Mouse (Mus musculus): ENCODE measurements around the gene Casc3. TPM values are rescaled to one million over a fixed set of nuclear protein-coding genes. Genes with fewer than 3 reads are reported as not detected.

Casc3 gene
- total and polyA plus RNA-seq, 3 experiments: 14.4 to 71.7 (median 16.7) TPM

- no peak overlapping the region for H3K4me2 ChIP-seq (ENCODE audit: insufficient read depth, low read depth, poor library complexity, severe bottlenecking)
- no peak overlapping the region for H3K27ac ChIP-seq (ENCODE audit: insufficient read depth, low read depth)
- in situ Hi-C loops (cut with MboI; ENCODE audit: low pct_ligation_motif_present, low pct_unique_long_range_greater_than_20kb, low sequenced_read_pairs) (no loop called here), dilution Hi-C loops (cut with MboI; ENCODE audit: extremely low pct_ligation_motif_present, extremely low pct_unique_long_range_greater_than_20kb, low sequenced_read_pairs) (no loop called here)
- no peaks in the 10 kb centered on the region for H3K27me3 ChIP-seq (replicated peaks)
- H3K36me3 ChIP-seq (replicated peaks in 1 of 2; ENCODE audit: control insufficient read depth in 1 of 2, insufficient read depth in 1 of 2, low read length in 1 of 2): peaks cover 12 to 64% of the 10 kb centered on the region in 2 experiments
- H3K4me3 ChIP-seq (replicated peaks in 1 of 3; ENCODE audit: low read depth in 2 of 3, low read length in 2 of 3, poor library complexity in 1 of 3): no peak overlapping the region
- no peak for DNase-seq (ENCODE audit: extremely low read depth)
- H3K4me1 ChIP-seq (ENCODE audit: control insufficient read depth in 1 of 2, insufficient read depth in 2 of 2): no peaks in the 10 kb centered on the region
- H3K9ac ChIP-seq (ENCODE audit: insufficient read depth, low read depth): no peak overlapping the region
- peaks cover 29% of the 10 kb centered on the region for H3K79me2 ChIP-seq (replicated peaks; ENCODE audit: control insufficient read depth, extremely low read depth, insufficient read depth, poor library complexity, severe bottlenecking)
- no peaks in the 10 kb centered on the region for H3K9me3 ChIP-seq (replicated peaks; ENCODE audit: low read length)
- TF ChIP-seq MAZ (IDR thresholded peaks at IDR 0.05; ENCODE audit: low read depth, low read length) (no peak), USF2 (conservative IDR thresholded peaks at IDR 0.05; ENCODE audit: low read depth, low read length) (no peak), MAFK (IDR thresholded peaks at IDR 0.05; ENCODE audit: insufficient replicate concordance, low read length) (no peak), ZMIZ1 (IDR thresholded peaks at IDR 0.05; ENCODE audit: low read depth, low read length) (no peak)
Observed at GRCm38 (mm10) chr11:98877001-98877400, 72.3 kb downstream of the Casc3 start.

Other genes with a start within 250 kb of the Casc3 start
- 45.1 and 49.7 TPM in 2 replicates for gene Ormdl3, start 217.5 kb upstream of the Casc3 start, total RNA-seq (2012; rRNA removed)
- gene Ormdl3, start 217.5 kb upstream of the Casc3 start, total RNA-seq (2014; rRNA removed): 30.6 and 32.9 TPM in 2 replicates
- gene Ormdl3, start 217.5 kb upstream of the Casc3 start, polyA plus RNA-seq (2012; ENCODE audit: insufficient read length, low read depth): 32.5 and 34.9 TPM in 2 replicates
- not detected in 2 replicates for gene Lrrc3c, start 206.6 kb upstream of the Casc3 start, total RNA-seq (2012; rRNA removed)
- not detected in 2 replicates for gene Lrrc3c, start 206.6 kb upstream of the Casc3 start, total RNA-seq (2014; rRNA removed)
- not detected in 2 replicates for gene Lrrc3c, start 206.6 kb upstream of the Casc3 start, polyA plus RNA-seq (2012; ENCODE audit: insufficient read length, low read depth)
- 1.8 and 2.0 TPM in 2 replicates for gene Gm12355, start 179.2 kb upstream of the Casc3 start, total RNA-seq (2012; rRNA removed)
- 24.2 and 26.0 TPM in 2 replicates for gene Gm12355, start 179.2 kb upstream of the Casc3 start, total RNA-seq (2014; rRNA removed)
- 3.0 and 9.8 TPM in 2 replicates for gene Gm12355, start 179.2 kb upstream of the Casc3 start, polyA plus RNA-seq (2012; ENCODE audit: insufficient read length, low read depth)
- gene Gsdma3, start 178.5 kb upstream of the Casc3 start, total RNA-seq (2012; rRNA removed): not detected in 2 replicates
- gene Gsdma3, start 178.5 kb upstream of the Casc3 start, total RNA-seq (2014; rRNA removed): not detected in 2 replicates
- gene Gsdma3, start 178.5 kb upstream of the Casc3 start, polyA plus RNA-seq (2012; ENCODE audit: insufficient read length, low read depth): not detected in 2 replicates
- gene Gsdma2, start 158.1 kb upstream of the Casc3 start, total RNA-seq (2012; rRNA removed): not detected in 2 replicates
- not detected in 2 replicates for gene Gsdma2, start 158.1 kb upstream of the Casc3 start, total RNA-seq (2014; rRNA removed)
- gene Gsdma2, start 158.1 kb upstream of the Casc3 start, polyA plus RNA-seq (2012; ENCODE audit: insufficient read length, low read depth): not detected in 2 replicates
- not detected in 2 replicates for gene Gsdma, start 140.6 kb upstream of the Casc3 start, total RNA-seq (2012; rRNA removed)
- not detected in 2 replicates for gene Gsdma, start 140.6 kb upstream of the Casc3 start, total RNA-seq (2014; rRNA removed)
- gene Gsdma, start 140.6 kb upstream of the Casc3 start, polyA plus RNA-seq (2012; ENCODE audit: insufficient read length, low read depth): 0.08 and 0.10 TPM in 2 replicates
- 291 and 337 TPM in 2 replicates for gene Psmd3, start 122.4 kb upstream of the Casc3 start, total RNA-seq (2012; rRNA removed)
- gene Psmd3, start 122.4 kb upstream of the Casc3 start, total RNA-seq (2014; rRNA removed): 163 and 166 TPM in 2 replicates
- gene Psmd3, start 122.4 kb upstream of the Casc3 start, polyA plus RNA-seq (2012; ENCODE audit: insufficient read length, low read depth): 345 and 354 TPM in 2 replicates
- gene Csf3, start 103.6 kb upstream of the Casc3 start, total RNA-seq (2012; rRNA removed): not detected in 2 replicates
- gene Csf3, start 103.6 kb upstream of the Casc3 start, total RNA-seq (2014; rRNA removed): not detected in 2 replicates
- gene Csf3, start 103.6 kb upstream of the Casc3 start, polyA plus RNA-seq (2012; ENCODE audit: insufficient read length, low read depth): 0.21 and 0.29 TPM in 2 replicates
- gene Med24, start 75.5 kb upstream of the Casc3 start, total RNA-seq (2012; rRNA removed): 47.7 and 48.6 TPM in 2 replicates
- 26.5 and 30.9 TPM in 2 replicates for gene Med24, start 75.5 kb upstream of the Casc3 start, total RNA-seq (2014; rRNA removed)
- gene Med24, start 75.5 kb upstream of the Casc3 start, polyA plus RNA-seq (2012; ENCODE audit: insufficient read length, low read depth): 64.2 and 78.8 TPM in 2 replicates
- 2.5 and 3.9 TPM in 2 replicates for gene Thra, start 64.3 kb upstream of the Casc3 start, total RNA-seq (2012; rRNA removed)
- 0.81 and 1.1 TPM in 2 replicates for gene Thra, start 64.3 kb upstream of the Casc3 start, total RNA-seq (2014; rRNA removed)
- 3.8 and 4.3 TPM in 2 replicates for gene Thra, start 64.3 kb upstream of the Casc3 start, polyA plus RNA-seq (2012; ENCODE audit: insufficient read length, low read depth)
- 0.21 and 0.25 TPM in 2 replicates for gene Nr1d1, start 29.6 kb upstream of the Casc3 start, total RNA-seq (2012; rRNA removed)
- 0.17 and 0.39 TPM in 2 replicates for gene Nr1d1, start 29.6 kb upstream of the Casc3 start, total RNA-seq (2014; rRNA removed)
- 0.95 and 1.4 TPM in 2 replicates for gene Nr1d1, start 29.6 kb upstream of the Casc3 start, polyA plus RNA-seq (2012; ENCODE audit: insufficient read length, low read depth)
- gene Msl1, start 9.4 kb upstream of the Casc3 start, total RNA-seq (2012; rRNA removed): 27.3 and 30.7 TPM in 2 replicates
- gene Msl1, start 9.4 kb upstream of the Casc3 start, total RNA-seq (2014; rRNA removed): 25.9 and 26.4 TPM in 2 replicates
- 57.1 and 58.1 TPM in 2 replicates for gene Msl1, start 9.4 kb upstream of the Casc3 start, polyA plus RNA-seq (2012; ENCODE audit: insufficient read length, low read depth)
- gene Rapgefl1, start 31.9 kb downstream of the Casc3 start, total RNA-seq (2012; rRNA removed): 0.04 and 0.08 TPM in 2 replicates
- 0.11 TPM in 1 of 2 replicates, not detected in the other for gene Rapgefl1, start 31.9 kb downstream of the Casc3 start, total RNA-seq (2014; rRNA removed)
- 0.25 and 0.29 TPM in 2 replicates for gene Rapgefl1, start 31.9 kb downstream of the Casc3 start, polyA plus RNA-seq (2012; ENCODE audit: insufficient read length, low read depth)
- gene Wipf2, start 58.7 kb downstream of the Casc3 start, total RNA-seq (2012; rRNA removed): 4.7 TPM in 2 replicates
- 1.9 and 2.1 TPM in 2 replicates for gene Wipf2, start 58.7 kb downstream of the Casc3 start, total RNA-seq (2014; rRNA removed)
- gene Wipf2, start 58.7 kb downstream of the Casc3 start, polyA plus RNA-seq (2012; ENCODE audit: insufficient read length, low read depth): 7.7 and 9.7 TPM in 2 replicates
- gene Cdc6, start 102.9 kb downstream of the Casc3 start, total RNA-seq (2012; rRNA removed): 47.4 and 78.9 TPM in 2 replicates
- 93.7 and 99.3 TPM in 2 replicates for gene Cdc6, start 102.9 kb downstream of the Casc3 start, total RNA-seq (2014; rRNA removed)
- gene Cdc6, start 102.9 kb downstream of the Casc3 start, polyA plus RNA-seq (2012; ENCODE audit: insufficient read length, low read depth): 81.3 and 91.9 TPM in 2 replicates
- 11.1 and 12.1 TPM in 2 replicates for gene Rara, start 122.9 kb downstream of the Casc3 start, total RNA-seq (2012; rRNA removed)
- gene Rara, start 122.9 kb downstream of the Casc3 start, total RNA-seq (2014; rRNA removed): 2.7 and 4.5 TPM in 2 replicates
- gene Rara, start 122.9 kb downstream of the Casc3 start, polyA plus RNA-seq (2012; ENCODE audit: insufficient read length, low read depth): 12.4 and 13.7 TPM in 2 replicates
- 0.47 and 0.50 TPM in 2 replicates for gene Gjd3, start 178.1 kb downstream of the Casc3 start, total RNA-seq (2012; rRNA removed)
- gene Gjd3, start 178.1 kb downstream of the Casc3 start, total RNA-seq (2014; rRNA removed): not detected in 2 replicates
- not detected in 2 replicates for gene Gjd3, start 178.1 kb downstream of the Casc3 start, polyA plus RNA-seq (2012; ENCODE audit: insufficient read length, low read depth)
- gene Top2a, start 219.3 kb downstream of the Casc3 start, total RNA-seq (2012; rRNA removed): 400 and 420 TPM in 2 replicates
- gene Top2a, start 219.3 kb downstream of the Casc3 start, total RNA-seq (2014; rRNA removed): 385 and 423 TPM in 2 replicates
- gene Top2a, start 219.3 kb downstream of the Casc3 start, polyA plus RNA-seq (2012; ENCODE audit: insufficient read length, low read depth): 422 and 444 TPM in 2 replicates
- gene Igfbp4, start 236.3 kb downstream of the Casc3 start, total RNA-seq (2012; rRNA removed): 0.04 and 0.21 TPM in 2 replicates
- gene Igfbp4, start 236.3 kb downstream of the Casc3 start, total RNA-seq (2014; rRNA removed): not detected in 2 replicates
- 0.16 and 0.20 TPM in 2 replicates for gene Igfbp4, start 236.3 kb downstream of the Casc3 start, polyA plus RNA-seq (2012; ENCODE audit: insufficient read length, low read depth)

All from CH12.LX (cell line).